Mouse (Mus musculus) megakaryocyte, embryonic 14.5 days (primary cell): Measurements from ENCODE around the gene Bcas2.

Experiments used
- FLI1 ChIP-seq: IDR thresholded peaks from 2 replicates; pipeline ENCODE4 v1.6.1; 2012; ENCODE audit warnings: low read length, inconsistent platforms, mixed read lengths
- GATA1 ChIP-seq: IDR thresholded peaks from 3 replicates; pipeline ENCODE4 v1.6.1; 2012; ENCODE audit warnings: mixed read lengths, low read length, inconsistent platforms, borderline replicate concordance

DNA sequence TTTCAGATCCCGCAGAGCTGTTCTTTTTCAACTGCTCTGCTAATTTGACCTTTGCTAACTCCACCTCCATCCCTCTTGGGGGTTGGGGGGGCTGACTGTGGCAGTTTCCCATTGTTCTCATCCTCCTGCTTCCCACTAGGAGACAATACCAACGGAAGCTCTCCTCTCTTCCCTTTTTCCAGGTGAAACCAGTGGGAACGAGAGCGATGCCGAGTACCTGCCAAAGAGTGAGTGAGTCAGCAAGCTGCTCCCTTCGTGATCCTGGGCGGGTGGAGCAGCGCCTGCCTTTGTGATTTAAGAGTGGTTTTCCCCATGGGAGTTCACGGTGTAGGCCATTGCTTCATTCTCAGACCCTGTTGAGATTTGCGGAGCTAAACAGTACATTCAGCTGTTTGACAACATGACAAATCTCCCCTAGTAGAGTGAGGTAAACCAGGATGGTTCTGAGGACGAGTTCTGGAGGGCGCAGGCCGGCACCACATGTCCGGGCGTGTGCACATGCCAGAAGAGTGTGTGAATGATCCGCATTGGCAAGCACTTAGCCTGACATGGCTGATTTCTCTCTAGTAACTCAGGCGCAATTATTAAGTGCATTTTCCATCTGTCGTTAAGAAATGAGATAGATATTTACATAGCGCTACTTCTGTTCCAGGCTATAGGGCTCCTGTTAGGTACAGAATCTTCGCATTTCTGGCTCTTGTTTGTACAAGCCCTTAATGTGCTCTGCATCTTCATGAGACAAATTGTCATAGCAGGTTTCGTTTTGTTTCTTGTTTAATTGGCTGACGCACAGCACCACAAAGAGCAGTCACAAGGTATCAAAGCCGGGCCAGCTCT lies 24.9 kb upstream of the Bcas2 start:
- TF ChIP-seq GATA1 (no peak), FLI1 (no peak)
